Mouse (Mus musculus) left cerebral cortex, postnatal 25 days (tissue): ENCODE data around the gene Cryba1. TPM values are rescaled to one million over a fixed set of nuclear protein-coding genes. Genes with fewer than 3 reads are reported as not detected.
"Not testable (repeated sequence)": the region's sequence is repeated elsewhere in the genome, so short reads cannot be mapped to it uniquely, and the experiment has no call there.

Experiments
- DNase-seq, 2 experiments: peaks; one replicate each; pipeline ENCODE4 v3.0.0; 2022; ENCODE audit warnings: low spot score in 2 of 2, mixed read lengths in 1 of 2
- intact Hi-C: fragments of 180-260 bp; cut with DNase I; formaldehyde crosslinking; loops from one replicate; pipeline ENCODE4 v1.15.1; 2025
- total RNA-seq, 2 experiments: library from RNA; stranded (reverse); gene quantifications; 2 replicates each; pipeline ENCODE4 v1.2.3; 2021

Gene Cryba1
- not detected for total RNA-seq

DNA sequence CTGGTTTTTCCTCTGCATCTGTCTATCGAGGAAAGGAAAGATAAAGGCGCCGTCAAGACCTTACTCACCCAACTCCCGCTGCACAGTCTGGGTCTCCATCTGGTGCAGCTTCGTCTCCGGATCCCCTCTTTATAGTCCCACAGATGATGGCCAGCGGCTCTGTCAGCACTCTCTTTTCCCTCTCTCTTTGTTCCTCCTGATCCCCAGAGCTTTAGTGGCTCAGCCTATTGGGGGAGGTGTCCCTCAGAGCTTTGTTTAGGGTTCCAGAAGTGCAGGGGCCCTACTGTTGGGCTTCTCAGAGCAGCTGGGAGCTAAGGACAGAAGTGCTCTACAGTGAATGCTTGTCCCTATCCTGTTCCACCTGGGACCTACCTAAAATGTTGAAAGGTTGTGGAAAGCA, at the start of gene Cryba1:
Cryba1 (minus strand) TSS at position 101 of the 400 bp plus-strand sequence.
- intact Hi-C loops: no loop called here
- DNase-seq: no peak

DNA sequence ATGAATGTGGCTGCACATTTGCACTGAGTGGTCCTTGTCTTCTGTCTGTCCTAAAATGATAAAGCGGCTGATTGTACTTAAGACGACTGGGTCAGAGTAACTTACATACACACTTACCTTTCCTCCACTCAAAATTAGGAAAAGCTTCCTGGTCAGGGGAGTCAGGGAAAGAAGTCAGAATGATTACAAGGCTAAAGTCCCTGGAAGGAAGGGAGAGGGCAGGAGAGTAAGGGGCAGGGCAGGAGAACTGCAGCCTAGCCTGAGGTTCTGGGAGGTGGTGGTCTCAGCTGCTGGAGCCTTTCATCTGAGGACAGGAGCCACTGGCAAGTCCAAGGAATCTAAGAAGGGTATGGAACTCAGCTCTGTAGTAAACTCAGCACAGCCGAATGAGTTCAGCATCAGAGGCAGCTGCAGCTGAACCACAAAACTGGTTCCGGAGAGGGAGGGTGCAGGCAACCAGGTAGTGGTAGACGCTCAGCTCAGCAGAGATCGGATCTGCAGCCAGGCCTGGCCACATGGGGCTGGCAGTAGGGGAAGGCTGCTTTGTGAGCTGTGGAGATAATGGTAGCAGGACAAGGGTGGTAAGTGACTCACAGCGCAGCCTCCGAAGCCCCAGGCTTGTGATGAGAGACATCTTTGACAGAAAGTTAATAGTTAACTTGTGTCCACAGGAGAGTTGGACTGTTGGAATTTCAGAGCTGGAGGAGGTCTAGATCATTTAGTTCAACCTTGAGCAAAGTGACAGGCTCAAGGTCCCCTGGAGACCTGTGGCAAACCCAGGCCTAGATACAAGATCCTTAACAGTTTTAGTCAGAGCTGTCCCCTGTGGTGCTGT, 47.0 kb upstream of the Cryba1 start:
- DNase-seq: no peak
- intact Hi-C loops: no loop called here

DNA sequence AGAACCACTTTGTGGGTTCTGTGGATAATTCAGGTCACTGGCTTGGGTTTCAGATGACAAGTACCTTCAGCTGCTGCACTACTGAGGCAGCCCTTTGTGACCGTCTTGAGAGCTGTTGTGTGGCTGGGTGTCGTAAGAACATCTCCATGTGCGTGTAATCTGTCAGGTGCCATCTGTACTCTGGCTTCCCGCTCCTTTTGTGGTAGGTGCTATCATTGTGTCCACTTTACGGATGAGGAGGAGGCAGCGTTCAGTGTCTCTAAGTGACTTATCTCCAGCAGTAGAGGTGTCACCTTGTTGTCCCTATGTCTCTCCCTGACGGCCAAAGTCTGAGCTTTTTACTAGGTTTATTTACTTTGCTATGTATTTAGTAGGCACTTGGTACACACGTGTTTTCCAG, 45.3 kb upstream of the Cryba1 start:
- intact Hi-C loops: no loop called here
- DNase-seq: no peak

DNA sequence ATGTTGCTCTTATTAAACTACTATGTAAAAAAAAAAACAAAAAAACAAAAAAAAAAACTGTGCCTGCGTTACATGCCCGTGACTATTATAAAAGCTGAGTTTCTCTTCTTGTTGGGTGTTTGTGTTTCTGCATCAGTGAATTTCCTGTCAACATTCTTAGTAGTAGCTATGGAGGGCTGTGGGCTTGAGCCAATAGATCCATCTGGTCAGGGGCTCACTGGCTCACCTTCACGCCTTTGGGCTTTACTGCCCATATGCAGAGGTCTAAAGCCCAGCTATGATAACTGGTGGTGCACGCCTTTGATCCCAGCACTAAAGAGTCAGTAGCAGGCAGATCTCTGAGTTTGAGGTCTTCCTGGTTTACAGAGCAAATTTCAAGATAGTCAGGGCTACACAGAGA, 44.4 kb upstream of the Cryba1 start:
- intact Hi-C loops: no loop called here
- no peak for DNase-seq

DNA sequence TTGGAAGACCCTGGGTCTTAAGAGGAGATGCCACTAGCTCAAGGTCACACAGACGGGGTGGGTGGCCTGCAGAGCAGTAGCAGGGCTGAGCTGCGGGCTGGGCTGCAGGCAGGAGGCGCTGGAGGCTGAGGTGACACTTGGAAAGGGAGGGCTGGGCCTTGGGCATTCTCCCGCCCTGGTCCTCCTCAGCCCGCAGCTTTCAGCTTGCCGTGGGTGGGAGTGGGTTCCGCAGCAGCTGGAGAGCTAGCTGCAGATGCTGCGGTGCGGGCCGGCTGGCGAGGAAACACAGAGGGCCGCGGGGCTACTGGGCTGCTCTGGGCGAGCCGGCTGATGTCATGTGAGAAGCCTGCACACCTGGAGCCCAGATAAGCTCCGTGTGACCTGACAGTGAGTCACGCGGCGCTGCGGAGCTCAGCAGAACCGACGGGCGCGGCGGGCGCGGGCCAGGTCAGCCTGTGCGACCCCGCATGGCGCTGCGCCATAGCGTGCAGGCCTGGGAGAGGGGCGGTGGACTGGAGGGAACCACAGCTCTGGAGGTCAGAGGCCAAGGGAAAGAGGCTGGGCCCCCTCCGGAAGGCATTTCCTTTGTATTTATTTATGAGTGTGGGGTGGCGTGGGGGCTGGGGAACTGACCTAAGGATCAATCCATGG, 41.4 kb upstream of the Cryba1 start:
- intact Hi-C loops: no loop called here

DNA sequence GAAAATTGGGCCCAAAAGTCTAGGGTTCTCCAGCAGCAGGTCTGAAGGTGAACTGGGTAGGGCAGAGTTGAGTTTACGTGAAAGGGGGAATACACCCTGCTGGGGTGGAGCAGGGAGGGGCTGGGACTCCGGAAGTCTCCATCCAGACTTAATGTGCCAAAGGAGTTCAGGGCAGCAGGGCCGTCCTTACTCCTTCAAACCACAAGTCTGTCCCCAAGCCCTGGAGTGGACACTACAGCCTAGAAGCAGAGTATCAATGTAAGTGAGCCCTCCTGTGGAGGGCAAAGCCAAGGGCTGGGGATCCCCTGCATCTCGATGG, 40.3 kb upstream of the Cryba1 start:
- intact Hi-C loops: loop anchor here (2.0 kb wide), 1 partner anchor 19 kb away; no protein-coding TSS in a partner anchor
- DNase-seq: peak; percentile 4 to 7

More for the DNA sequence above, 41.4 kb upstream of the Cryba1 start:
- peak; percentile 59 to 72 for DNase-seq

DNA sequence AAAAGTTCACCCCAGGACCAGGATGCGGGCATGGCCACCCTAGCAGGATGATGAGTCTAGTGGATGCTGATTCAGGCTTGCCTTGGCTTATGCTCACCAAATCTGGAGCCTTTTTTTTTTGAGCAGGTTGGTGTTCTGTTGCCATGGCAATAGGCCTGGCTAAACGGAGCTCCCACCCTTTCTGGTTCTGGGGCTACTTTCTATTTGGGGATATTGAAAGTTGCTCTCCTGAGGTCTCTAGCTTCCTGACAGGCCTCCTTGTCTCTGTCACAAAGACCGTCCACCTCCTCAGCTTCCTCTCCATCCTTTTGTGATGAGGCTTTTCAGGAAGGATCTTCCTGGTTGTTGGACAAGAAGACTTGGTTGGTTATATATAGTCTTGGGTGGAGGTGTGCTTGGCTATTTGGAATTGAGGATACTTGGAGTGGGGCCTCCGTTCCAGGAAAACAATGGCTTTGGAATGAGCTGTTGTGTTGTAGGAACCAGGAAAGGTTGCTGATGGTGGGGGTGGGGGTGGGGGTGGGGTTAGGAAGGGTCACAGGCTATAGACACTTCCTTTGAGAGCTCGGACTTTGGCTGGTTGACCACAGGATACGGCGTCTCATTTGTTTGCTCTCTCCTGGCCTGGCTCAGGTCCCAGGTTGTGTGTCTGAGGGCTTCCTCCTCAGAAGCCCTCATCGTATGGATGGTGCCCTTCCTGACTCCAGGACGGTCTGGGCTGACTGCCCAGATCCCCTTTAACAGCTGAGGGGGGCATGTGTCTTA, 39.8 kb upstream of the Cryba1 start:
- intact Hi-C loops: loop anchor here (2.0 kb wide), 1 partner anchor 20 kb away; no protein-coding TSS in a partner anchor

DNA sequence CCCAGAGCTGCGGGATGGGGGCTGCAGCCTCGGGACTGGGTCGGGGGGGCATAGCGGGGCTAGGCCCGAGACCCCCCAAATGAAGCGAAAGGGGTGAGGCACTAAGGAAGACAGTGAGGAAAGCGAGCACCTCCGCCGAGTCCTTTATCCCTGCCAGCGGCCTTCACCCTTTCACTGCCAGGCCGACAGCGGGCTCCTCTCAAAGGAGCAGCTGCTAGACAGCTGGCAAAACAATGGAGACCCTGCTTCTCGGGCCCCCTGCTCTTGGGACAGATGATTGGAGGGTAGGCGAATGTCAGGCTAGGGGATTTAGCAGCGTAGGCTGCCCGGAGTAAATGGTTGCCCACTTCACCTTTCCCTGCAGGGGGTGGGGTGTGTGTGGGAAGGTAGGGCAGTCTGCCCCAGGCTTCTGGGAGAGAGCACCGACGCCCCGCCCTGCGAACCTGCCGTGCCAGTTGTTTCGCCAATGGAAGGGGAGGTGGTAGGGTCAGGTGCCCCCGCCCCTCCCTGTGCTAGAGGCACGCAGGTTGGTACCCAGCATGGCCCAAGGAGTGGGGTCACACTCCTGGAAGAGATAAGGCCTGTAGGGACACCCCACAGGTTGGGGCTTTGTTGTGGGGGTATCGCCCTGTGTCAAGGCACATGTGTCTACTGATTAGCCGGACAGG, 38.7 kb upstream of the Cryba1 start:
- DNase-seq: peak; percentile 36 to 53
- intact Hi-C loops: loop anchor here (1.0 to 2.0 kb wide), 2 partner anchors 21 to 29 kb away; no protein-coding TSS in a partner anchor

More for the DNA sequence above, 39.8 kb upstream of the Cryba1 start:
- peak; percentile 60 to 85 for DNase-seq

DNA sequence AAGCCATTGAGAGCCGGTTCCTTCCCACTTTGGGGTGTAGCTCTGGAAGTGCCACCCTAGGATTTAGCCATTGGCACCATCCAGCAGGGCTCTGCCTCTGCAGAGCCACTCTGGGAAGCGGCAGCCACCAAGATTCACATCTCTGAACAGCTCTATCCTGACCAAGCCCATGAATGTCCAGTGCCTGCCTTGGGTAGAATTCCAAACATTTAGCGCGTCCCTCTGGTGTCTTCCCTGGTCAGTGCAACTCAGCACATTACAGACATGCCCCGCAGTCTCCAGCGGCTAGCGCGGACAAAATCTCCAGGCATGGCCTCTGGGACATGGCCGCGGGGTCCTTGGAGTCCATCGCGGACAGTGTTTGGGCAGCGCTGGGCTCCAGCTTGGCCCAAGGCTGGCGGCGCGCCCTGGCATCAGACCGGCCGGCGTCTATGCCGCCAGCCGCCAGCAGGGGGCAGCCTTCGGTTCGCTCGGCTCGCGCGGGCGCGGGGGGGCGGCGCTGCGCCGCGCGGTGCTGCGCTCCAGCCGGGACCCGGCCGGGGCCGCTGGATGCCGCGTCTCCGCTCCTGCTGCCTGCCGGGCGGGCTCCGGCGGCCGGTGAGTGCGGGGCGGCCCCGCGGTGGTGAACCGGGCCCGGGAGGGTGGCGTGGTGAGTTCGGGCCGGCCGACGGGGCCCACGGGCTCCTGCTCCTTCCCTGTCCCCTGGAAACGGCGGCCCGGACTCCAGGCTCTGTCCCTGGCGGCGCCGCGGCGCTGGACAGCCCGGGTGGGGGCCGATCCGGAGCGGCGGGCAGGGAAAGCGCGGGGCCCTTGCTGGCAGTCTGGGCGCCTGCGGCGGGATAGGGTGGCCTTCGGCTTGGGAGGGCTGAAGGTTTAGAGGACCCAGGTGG, 37.9 kb upstream of the Cryba1 start, which contains the start of gene Myo18a:
Myo18a (plus strand) TSS at position 464 of the 890 bp plus-strand sequence.
- DNase-seq: peak; percentile 74 to 86
- intact Hi-C loops: loop anchor here (1.0 kb wide), 1 partner anchor 30 kb away; no protein-coding TSS in a partner anchor

DNA sequence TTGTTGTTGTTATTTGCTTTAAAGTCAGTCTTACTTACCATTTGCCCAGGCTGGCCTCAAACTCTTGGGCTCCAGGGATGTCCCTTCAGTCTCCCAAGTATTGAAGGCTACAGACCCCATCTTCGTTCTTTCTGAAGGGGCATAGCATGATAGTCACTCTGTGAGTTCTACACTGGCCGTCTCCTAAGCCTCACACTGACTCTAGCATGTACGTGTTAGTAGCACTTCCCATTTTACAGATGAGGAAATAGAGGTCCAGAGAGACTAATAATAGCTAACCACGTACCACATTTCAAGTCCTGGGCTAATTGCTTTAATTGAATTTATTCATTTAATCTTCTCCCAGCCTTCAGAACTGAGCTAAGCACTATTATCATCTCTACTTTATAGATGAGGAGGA, 34.9 kb upstream of the Cryba1 start:
- DNase-seq: no peak
- intact Hi-C loops: no loop called here

DNA sequence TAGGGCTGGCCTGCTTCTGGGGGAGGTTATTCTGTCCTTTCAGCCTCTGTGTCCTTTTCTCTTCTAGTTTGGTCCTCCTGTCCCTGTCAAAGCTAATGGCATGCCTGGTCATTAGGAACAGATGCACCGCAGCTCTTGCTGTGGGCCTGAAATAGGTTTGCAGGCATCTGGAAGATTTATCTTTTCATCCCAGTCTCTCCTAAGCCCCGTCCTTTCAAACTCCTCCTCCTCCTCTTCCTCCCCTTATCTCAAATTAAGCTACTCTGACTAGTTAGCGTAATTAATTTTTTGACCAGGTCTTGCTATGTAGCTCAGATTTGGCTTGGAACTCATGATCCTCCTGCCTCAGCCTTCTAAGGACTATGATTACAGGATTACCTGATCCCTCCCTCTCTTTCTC, 28.4 kb upstream of the Cryba1 start:
- DNase-seq: no peak
- intact Hi-C loops: no loop called here

DNA sequence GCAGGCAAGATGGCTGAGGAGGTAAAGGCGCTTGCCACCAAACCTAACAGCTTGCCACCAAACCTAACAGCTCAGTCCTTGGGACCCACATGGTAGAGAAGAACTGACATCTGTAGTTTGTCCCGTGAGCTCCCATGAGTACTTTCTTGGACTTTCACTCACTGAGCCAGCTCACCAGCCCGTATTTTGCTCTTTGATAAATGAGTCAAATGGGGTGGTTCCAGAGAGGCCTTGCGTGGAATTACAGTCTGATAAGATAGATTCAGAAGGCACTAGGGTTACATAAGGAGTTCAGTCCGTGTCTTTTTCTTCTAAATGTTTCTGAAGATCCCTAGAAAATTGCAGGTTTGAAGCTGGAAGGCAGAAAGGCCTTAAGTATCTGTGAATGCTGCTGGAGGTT, 27.4 kb upstream of the Cryba1 start:
- no peak for DNase-seq
- intact Hi-C loops: no loop called here

DNA sequence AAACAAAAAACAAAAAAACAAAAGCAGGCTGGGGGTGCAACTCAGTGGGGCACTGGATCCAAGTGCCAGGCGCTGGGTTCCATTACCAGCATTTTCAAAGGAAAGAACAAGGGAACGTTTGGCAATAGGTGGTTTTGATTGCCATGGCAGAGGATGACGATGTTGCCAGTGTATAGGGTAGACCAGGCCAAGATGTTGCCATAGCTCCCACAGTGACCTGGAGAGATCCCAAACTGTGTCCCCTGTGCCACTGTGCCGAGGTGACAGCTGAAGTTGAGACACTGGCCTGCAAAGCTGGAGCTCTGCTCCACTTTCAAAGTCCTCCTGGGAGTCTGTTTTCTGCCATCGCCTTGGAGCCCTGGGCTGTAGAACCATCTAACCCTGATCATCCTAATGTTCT, 23.9 kb upstream of the Cryba1 start:
- no peak for DNase-seq
- intact Hi-C loops: no loop called here

DNA sequence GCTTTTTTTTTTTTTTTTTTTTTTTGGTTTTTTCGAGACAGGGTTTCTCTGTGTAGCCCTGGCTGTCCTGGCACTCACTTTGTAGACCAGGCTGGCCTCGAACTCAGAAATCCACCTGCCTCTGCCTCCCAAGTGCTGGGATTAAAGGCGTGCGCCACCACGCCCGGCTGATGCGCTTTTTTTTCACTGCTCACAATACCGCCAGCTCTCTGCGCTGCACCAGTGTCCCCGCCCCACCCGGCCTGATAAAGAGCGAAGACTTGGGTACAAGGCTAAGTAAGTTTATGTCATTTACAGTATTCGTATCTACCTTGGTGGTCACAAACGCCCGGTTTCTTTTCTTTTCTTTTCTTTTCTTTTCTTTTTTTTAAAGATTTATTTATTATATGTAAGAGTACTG, 22.0 kb upstream of the Cryba1 start:
- intact Hi-C loops, DNase-seq: not testable (repeated sequence)

DNA sequence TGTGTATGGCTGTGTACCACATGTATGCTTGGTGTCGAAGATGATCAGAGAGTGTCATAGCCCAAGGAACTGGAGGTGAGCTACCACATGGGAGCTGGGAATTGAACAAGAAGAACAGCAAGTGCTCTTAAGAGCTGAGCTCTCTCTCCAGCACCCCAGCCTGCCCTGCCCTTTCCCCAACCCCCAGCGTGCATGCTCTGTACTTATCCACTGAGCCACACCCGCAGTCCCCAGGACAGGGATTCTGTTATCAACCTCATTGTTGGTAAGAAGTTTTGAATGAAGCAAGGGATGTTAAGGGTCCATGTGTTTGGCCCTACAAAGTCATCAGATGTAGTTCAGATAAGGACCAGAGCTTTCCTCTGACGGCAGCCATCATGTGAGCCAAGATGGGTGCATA, 21.6 kb upstream of the Cryba1 start:
- intact Hi-C loops: no loop called here
- no peak for DNase-seq

DNA sequence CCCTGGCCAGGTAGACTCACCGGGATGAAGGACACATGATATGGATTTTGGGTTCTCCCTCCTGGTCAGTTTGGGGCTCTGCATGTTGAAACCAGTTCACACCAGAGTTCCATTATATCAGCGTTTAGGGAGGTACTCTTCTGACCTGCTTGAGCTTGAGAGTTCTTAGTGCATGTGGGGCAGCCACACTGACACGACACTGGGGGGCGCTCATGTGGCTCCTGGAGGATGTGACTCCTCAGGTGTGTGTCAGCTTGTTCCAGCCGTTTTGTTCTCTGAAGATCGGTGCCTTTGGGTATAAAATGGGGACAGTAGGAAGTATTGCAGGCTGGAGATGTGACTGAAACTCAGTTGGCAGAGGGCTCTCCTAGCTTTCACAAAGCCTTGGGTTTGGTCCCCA, 18.9 kb upstream of the Cryba1 start:
- intact Hi-C loops: no loop called here
- no peak for DNase-seq

DNA sequence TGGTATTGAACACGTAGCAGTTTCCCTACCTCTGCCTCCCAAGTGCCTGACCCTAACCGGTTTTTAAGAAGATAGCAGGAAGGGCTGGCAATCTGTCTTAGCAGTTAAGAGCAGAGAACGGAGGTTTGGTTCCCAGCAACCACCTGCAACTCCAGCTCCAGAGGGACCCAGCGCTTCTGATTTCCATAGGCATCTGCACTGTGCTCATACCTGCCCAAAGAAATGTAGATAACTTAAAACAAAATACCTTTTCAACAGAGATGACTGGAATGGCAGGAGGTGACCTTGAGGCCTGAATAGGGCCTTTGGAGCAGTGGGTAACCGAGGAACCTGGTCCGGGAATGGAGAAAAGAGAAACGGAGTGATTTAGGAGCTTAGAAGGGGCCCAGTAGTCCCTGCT, 13.5 kb upstream of the Cryba1 start:
- DNase-seq: no peak
- intact Hi-C loops: no loop called here

DNA sequence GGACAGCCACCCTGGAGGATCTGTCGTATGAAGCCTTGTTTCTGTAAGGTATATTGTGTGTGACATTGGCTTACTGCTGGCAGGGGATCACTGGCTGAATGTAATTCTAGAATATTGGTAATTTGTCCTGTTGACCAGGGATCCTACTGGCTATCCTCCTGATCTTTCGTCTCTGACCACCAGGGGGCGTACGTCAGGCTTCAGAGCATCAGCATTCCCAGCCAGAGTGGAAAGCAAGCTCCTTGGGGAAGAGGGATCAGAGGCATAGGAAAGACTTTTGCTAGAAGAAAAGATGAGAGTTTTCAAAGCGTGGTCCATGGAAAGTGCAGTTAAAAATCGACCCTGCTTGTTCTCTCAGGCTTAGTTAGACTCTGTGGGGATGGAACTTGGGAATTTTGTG, 12.2 kb upstream of the Cryba1 start:
- DNase-seq: peak; percentile 87
- intact Hi-C loops: loop anchor here (1.0 kb wide), 1 partner anchor 56 kb away; no protein-coding TSS in a partner anchor

DNA sequence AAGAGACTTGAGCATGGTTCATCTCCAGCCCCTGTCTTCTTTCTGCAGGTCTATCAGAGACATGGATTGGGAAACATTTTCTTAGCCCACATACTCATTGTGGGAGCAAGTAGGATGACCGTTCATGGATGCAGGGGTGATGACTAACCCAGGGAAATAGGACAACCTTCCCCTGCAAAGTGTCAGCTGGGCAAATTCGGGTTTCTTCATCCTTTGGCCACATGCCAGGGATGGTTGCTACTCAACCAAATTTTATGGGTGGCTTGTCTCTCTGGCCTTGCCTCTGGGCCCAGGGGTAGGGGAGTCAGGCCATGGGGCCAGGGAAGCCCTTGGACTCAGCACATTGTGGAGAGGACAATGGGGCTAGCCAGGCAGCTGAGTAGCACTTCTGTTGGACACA, 3.5 kb upstream of the Cryba1 start:
- DNase-seq: no peak

More for the DNA sequence above, 3.5 kb upstream of the Cryba1 start:
- intact Hi-C loops: no loop called here
